Mouse (Mus musculus) testis, postnatal 14 days (tissue): Measurements from ENCODE around the gene Cradd.

Experiments
- DNase-seq: peaks from one replicate; pipeline ENCODE4 v3.0.0; 2021; ENCODE audit warnings: low spot score

Gene Cradd

GRCm38 (mm10) chr10:95304240-95304639 is 19.7 kb downstream of the Cradd start:
- DNase-seq: no peak

- DNase-seq: no peak
Observed at GRCm38 (mm10) chr10:95302211-95303163, 21.4 kb downstream of the Cradd start.

GRCm38 (mm10) chr10:95300178-95300793 is 23.6 kb downstream of the Cradd start:
- DNase-seq: no peak

- DNase-seq: no peak
Observed at GRCm38 (mm10) chr10:95299808-95300133, 24.2 kb downstream of the Cradd start.

- DNase-seq: no peak
Observed at GRCm38 (mm10) chr10:95299010-95299807, 24.7 kb downstream of the Cradd start.

GRCm38 (mm10) chr10:95298504-95298903 is 25.4 kb downstream of the Cradd start:
- DNase-seq: no peak

GRCm38 (mm10) chr10:95297690-95298104 is 26.2 kb downstream of the Cradd start:
- no peak for DNase-seq

GRCm38 (mm10) chr10:95297024-95297423 is 26.9 kb downstream of the Cradd start:
- no peak for DNase-seq

GRCm38 (mm10) chr10:95293261-95293660 is 30.7 kb downstream of the Cradd start:
- DNase-seq: no peak

- no peak for DNase-seq
Observed at GRCm38 (mm10) chr10:95292269-95292668, 31.7 kb downstream of the Cradd start.

- no peak for DNase-seq
Observed at GRCm38 (mm10) chr10:95291133-95291876, 32.6 kb downstream of the Cradd start.

GRCm38 (mm10) chr10:95289819-95290218 is 34.1 kb downstream of the Cradd start:
- no peak for DNase-seq

- DNase-seq: no peak
Observed at GRCm38 (mm10) chr10:95288206-95288605, 35.7 kb downstream of the Cradd start.

GRCm38 (mm10) chr10:95287351-95287750 is 36.6 kb downstream of the Cradd start:
- DNase-seq: no peak

- DNase-seq: no peak
Observed at GRCm38 (mm10) chr10:95283434-95283833, 40.5 kb downstream of the Cradd start.

- DNase-seq: no peak
Observed at GRCm38 (mm10) chr10:95281996-95282395, 41.9 kb downstream of the Cradd start.

- DNase-seq: no peak
Observed at GRCm38 (mm10) chr10:95281466-95281990, 42.4 kb downstream of the Cradd start.

GRCm38 (mm10) chr10:95280327-95280726 is 43.6 kb downstream of the Cradd start:
- DNase-seq: no peak

- no peak for DNase-seq
Observed at GRCm38 (mm10) chr10:95279459-95279858, 44.5 kb downstream of the Cradd start.

GRCm38 (mm10) chr10:95278085-95278484 is 45.8 kb downstream of the Cradd start:
- DNase-seq: no peak

GRCm38 (mm10) chr10:95275488-95275887 is 48.4 kb downstream of the Cradd start:
- DNase-seq: no peak

GRCm38 (mm10) chr10:95273226-95273625 is 50.7 kb downstream of the Cradd start:
- no peak for DNase-seq
